Mouse (Mus musculus) gastrocnemius, postnatal 25 days (tissue): Measurements from ENCODE around the gene Plekhb1. TPM values are rescaled to one million over a fixed set of nuclear protein-coding genes. Genes with fewer than 3 reads are reported as not detected.

ENCODE experiments used
- DNase-seq: peaks from one replicate; pipeline ENCODE4 v3.0.0; 2022
- total RNA-seq, 2 experiments: library from RNA; stranded (reverse); gene quantifications; 1 replicate in 1 of 2; 2 replicates in 1 of 2; pipeline ENCODE4 v1.2.3; 2021

The Plekhb1 gene
- total RNA-seq, 2 experiments from 2014 or later, result 27.4 to 32.8 TPM

GRCm38 (mm10) chr7:100658093-100658578, 4.1 kb downstream of the Plekhb1 start:
- peak; percentile 57 for DNase-seq

GRCm38 (mm10) chr7:100656739-100657138, 5.5 kb downstream of the Plekhb1 start:
- peak; percentile 35 for DNase-seq

- no peak for DNase-seq
Observed at GRCm38 (mm10) chr7:100654441-100654840, 7.8 kb downstream of the Plekhb1 start.

GRCm38 (mm10) chr7:100653480-100654266, 8.5 kb downstream of the Plekhb1 start:
- no peak for DNase-seq

- no peak for DNase-seq
Observed at GRCm38 (mm10) chr7:100651011-100651410, 11.2 kb downstream of the Plekhb1 start.

- no peak for DNase-seq
Observed at GRCm38 (mm10) chr7:100650421-100650820, 11.8 kb downstream of the Plekhb1 start.

- DNase-seq, result no peak
Observed at GRCm38 (mm10) chr7:100649826-100650225, 12.4 kb downstream of the Plekhb1 start.

- DNase-seq, result no peak
Observed at GRCm38 (mm10) chr7:100649095-100649494, 13.1 kb downstream of the Plekhb1 start.

- no peak for DNase-seq
Observed at GRCm38 (mm10) chr7:100645147-100645546, 17.1 kb downstream of the Plekhb1 start.

- no peak for DNase-seq
Observed at GRCm38 (mm10) chr7:100642413-100642812, 19.8 kb downstream of the Plekhb1 start.

GRCm38 (mm10) chr7:100637657-100638056, 24.6 kb downstream of the Plekhb1 start:
- no peak for DNase-seq

- no peak for DNase-seq
Observed at GRCm38 (mm10) chr7:100624538-100624937, 37.7 kb downstream of the Plekhb1 start.

- DNase-seq, result no peak
Observed at GRCm38 (mm10) chr7:100622277-100622676, 39.9 kb downstream of the Plekhb1 start.

GRCm38 (mm10) chr7:100616121-100616857, 45.9 kb downstream of the Plekhb1 start:
- DNase-seq, result no peak

- DNase-seq, result no peak
Observed at GRCm38 (mm10) chr7:100608910-100609309, 53.3 kb downstream of the Plekhb1 start.

GRCm38 (mm10) chr7:100608130-100608741, 54.0 kb downstream of the Plekhb1 start, which contains the start of gene Mrpl48:
TSS of gene Mrpl48 (minus strand) at chr7:100608301.
- peak; percentile 64 for DNase-seq

- DNase-seq, result peak; percentile 99
Observed at GRCm38 (mm10) chr7:100607214-100608129, 54.7 kb downstream of the Plekhb1 start, which contains the start of gene Rab6a. TSS of gene Rab6a (plus strand) at chr7:100607410.

GRCm38 (mm10) chr7:100600211-100600610, 62.0 kb downstream of the Plekhb1 start:
- DNase-seq, result no peak

- DNase-seq, result no peak
Observed at GRCm38 (mm10) chr7:100593349-100593748, 68.9 kb downstream of the Plekhb1 start.
